Mouse (Mus musculus): ENCODE measurements around the gene Lmbrd2.

DNA sequence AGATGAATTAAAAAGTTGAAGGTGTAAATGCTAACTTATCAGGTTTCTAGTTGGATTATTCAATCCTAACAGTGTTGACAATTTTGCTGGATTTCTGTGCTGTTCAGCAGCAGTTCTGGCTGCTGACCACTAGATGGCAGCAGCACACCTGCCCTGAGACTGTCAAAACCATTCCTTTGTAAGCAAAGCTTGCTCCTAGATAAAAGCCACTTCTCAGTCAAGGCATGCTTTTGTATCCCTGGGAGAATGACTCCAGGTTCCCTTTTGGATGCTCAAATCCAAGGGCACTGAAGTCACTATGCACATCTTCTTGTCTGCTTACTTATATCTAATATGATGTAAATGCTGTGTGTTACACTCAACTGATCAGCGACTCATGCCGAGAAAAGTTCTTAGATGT is 20.3 kb upstream of the Lmbrd2 start:
- TF ChIP-seq CTCF (IDR thresholded peaks at IDR 0.05; ENCODE audit: control insufficient read depth, insufficient read depth, insufficient replicate concordance, low read depth, low read length), result peak; percentile 90; the same call in 1 of the 2 replicates
- TF ChIP-seq POLR2A (IDR thresholded peaks at IDR 0.05; ENCODE audit: control insufficient read depth, low read depth, low read length), result no peak

All from testis, adult 2 months (tissue).